Mouse (Mus musculus) left cerebral cortex, postnatal 25 days (tissue): Measurements from ENCODE around the gene Rnf20. TPM values are rescaled to one million over a fixed set of nuclear protein-coding genes. Genes with fewer than 3 reads are reported as not detected.
A peak's percentile ranks its signal among the peaks of the same experiment; 100 is the strongest.
"Not testable (repeated sequence)": the region's sequence is repeated elsewhere in the genome, so short reads cannot be mapped to it uniquely, and the experiment has no call there.

Source experiments
- DNase-seq, 2 experiments: peaks; one replicate each; pipeline ENCODE4 v3.0.0; 2022; ENCODE audit warnings: low spot score in 2 of 2, mixed read lengths in 1 of 2
- intact Hi-C: fragments of 180-260 bp; cut with DNase I; formaldehyde crosslinking; loops from one replicate; pipeline ENCODE4 v1.15.1; 2025
- total RNA-seq, 2 experiments: library from RNA; stranded (reverse); gene quantifications; 2 replicates each; pipeline ENCODE4 v1.2.3; 2021

Gene Rnf20
- 10 to 100 TPM; 70.5 to 71.8 TPM for total RNA-seq

- intact Hi-C loops = loop anchor here (5.0 kb wide), 1 partner anchor 109 kb away; the partner anchor contains the start of genes Mrpl50 and Zfp189
- peak; percentile 96 to 98 for DNase-seq
Observed at GRCm38 (mm10) chr4:49631319-49632138, at the start of gene Rnf20. TSS of gene Rnf20 (plus strand) at chr4:49632006.

GRCm38 (mm10) chr4:49583965-49584831 is 47.6 kb upstream of the Rnf20 start:
- DNase-seq = no peak

GRCm38 (mm10) chr4:49585524-49586101 is 46.2 kb upstream of the Rnf20 start:
- peak in 1 of 2 experiments; percentile 16 for DNase-seq
- intact Hi-C loops = no loop called here

More at GRCm38 (mm10) chr4:49583965-49584831, 47.6 kb upstream of the Rnf20 start:
- intact Hi-C loops = no loop called here

GRCm38 (mm10) chr4:49586811-49587210 is 45.0 kb upstream of the Rnf20 start:
- intact Hi-C loops = no loop called here
- DNase-seq = no peak

GRCm38 (mm10) chr4:49590152-49590551 is 41.7 kb upstream of the Rnf20 start:
- DNase-seq = no peak
- intact Hi-C loops = no loop called here

- intact Hi-C loops = loop anchor here (1.0 to 2.0 kb wide), 2 partner anchors 30 to 75 kb away; no protein-coding TSS in a partner anchor
- peak; percentile 31 to 41 for DNase-seq
Observed at GRCm38 (mm10) chr4:49596846-49597182, 35.0 kb upstream of the Rnf20 start.

GRCm38 (mm10) chr4:49597183-49598100 is 34.4 kb upstream of the Rnf20 start, which contains the start of gene Tmem246:
TSS of gene Tmem246 (minus strand) at chr4:49597876.
- intact Hi-C loops = loop anchor here (1.0 to 2.0 kb wide), 2 partner anchors 29 to 75 kb away; no protein-coding TSS in a partner anchor
- DNase-seq = peak; percentile 75 to 79

GRCm38 (mm10) chr4:49603161-49603560 is 28.6 kb upstream of the Rnf20 start:
- intact Hi-C loops = no loop called here
- DNase-seq = no peak

GRCm38 (mm10) chr4:49604016-49604546 is 27.7 kb upstream of the Rnf20 start:
- intact Hi-C loops = no loop called here
- DNase-seq = no peak

- intact Hi-C loops = no loop called here
- no peak for DNase-seq
Observed at GRCm38 (mm10) chr4:49604616-49605015, 27.2 kb upstream of the Rnf20 start.

GRCm38 (mm10) chr4:49605459-49605858 is 26.3 kb upstream of the Rnf20 start:
- no peak for DNase-seq
- intact Hi-C loops = no loop called here

- intact Hi-C loops = no loop called here
- no peak for DNase-seq
Observed at GRCm38 (mm10) chr4:49616924-49617323, 14.9 kb upstream of the Rnf20 start.

- intact Hi-C loops, DNase-seq: not testable (repeated sequence)
Observed at GRCm38 (mm10) chr4:49619861-49620260, 11.9 kb upstream of the Rnf20 start.

- no peak for DNase-seq
- intact Hi-C loops = no loop called here
Observed at GRCm38 (mm10) chr4:49622272-49622671, 9.5 kb upstream of the Rnf20 start.

GRCm38 (mm10) chr4:49623916-49624315 is 7.9 kb upstream of the Rnf20 start:
- DNase-seq = no peak
- intact Hi-C loops = no loop called here

GRCm38 (mm10) chr4:49624969-49625368 is 6.8 kb upstream of the Rnf20 start:
- intact Hi-C loops = loop anchor here (5.0 kb wide), 1 partner anchor 933 kb away; no protein-coding TSS in a partner anchor
- DNase-seq = not testable (repeated sequence)

GRCm38 (mm10) chr4:49626973-49627372 is 4.8 kb upstream of the Rnf20 start:
- intact Hi-C loops = loop anchor here (1.0 to 5.0 kb wide), 3 partner anchors 30 to 935 kb away; partner anchors contain the start of gene Tmem246
- peak; percentile 83 to 89 for DNase-seq

- no peak for DNase-seq
- intact Hi-C loops = loop anchor here (5.0 kb wide), 1 partner anchor 937 kb away; no protein-coding TSS in a partner anchor
Observed at GRCm38 (mm10) chr4:49628941-49629340, 2.9 kb upstream of the Rnf20 start.
